Mouse (Mus musculus) thymus, adult 2 months (tissue): Measurements from ENCODE around the gene Nlrx1.
"Not testable (repeated sequence)": the region's sequence is repeated elsewhere in the genome, so short reads cannot be mapped to it uniquely, and the experiment has no call there.

Source experiments
- CTCF ChIP-seq: fragments of 200-500 bp; IDR thresholded peaks from 2 replicates; pipeline ENCODE4 v1.5.1; 2012; ENCODE audit warnings: mild to moderate bottlenecking, control low read depth, low read length, moderate library complexity, borderline replicate concordance; ENCODE audit not compliant: control insufficient read depth, poor library complexity, insufficient read depth; ENCODE audit errors: extremely low read depth
- POLR2A ChIP-seq: fragments of 200-500 bp; IDR thresholded peaks from 2 replicates; pipeline ENCODE4 v1.6.1; 2012; ENCODE audit warnings: mild to moderate bottlenecking, low read length, control low read depth, moderate library complexity; ENCODE audit not compliant: control insufficient read depth, poor library complexity, insufficient read depth; ENCODE audit errors: extremely low read depth

- not testable (repeated sequence) for TF ChIP-seq CTCF, POLR2A
Measured at GRCm38 (mm10) chr9:44300001-44300400, 31.6 kb upstream of the Nlrx1 start.
